Mouse (Mus musculus) mouse trophoblast stem cell (cell line): Measurements from ENCODE around the gene Gm9780.
"Not testable (repeated sequence)": the region's sequence is repeated elsewhere in the genome, so short reads cannot be mapped to it uniquely, and the experiment has no call there.

Experiments
- in situ Hi-C, 2 experiments: fragments of 300-500 bp; cut with MseI, MboI; formaldehyde crosslinking; loops; 2 replicates in 1 of 2; 3 replicates in 1 of 2; pipeline ENCODE4 v1.15.1; 2025

Gm9780 gene

DNA sequence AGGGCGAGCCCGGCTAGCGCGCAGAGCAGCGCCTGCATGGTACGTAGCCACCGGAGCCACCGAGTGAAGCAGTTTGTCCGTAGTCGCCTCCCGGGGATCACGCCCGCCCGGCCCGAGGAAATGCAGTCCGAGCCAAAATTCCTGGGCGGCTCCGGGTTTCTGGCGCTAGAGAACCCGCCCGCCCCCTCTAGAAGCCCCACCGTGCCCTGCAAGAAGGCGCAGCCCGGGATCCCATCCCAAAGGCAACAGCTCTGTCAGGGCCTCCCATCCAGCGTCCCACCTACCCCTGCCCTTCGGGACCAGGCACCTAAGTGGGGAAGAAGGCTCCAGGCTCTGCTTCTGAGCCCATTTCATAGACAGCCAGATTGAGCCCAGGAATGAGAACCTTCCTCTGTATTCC is at the start of gene Gm9780:
Gene Gm9780 (minus strand): TSS at position 101 of the 400 bp plus-strand sequence.
- in situ Hi-C loops, result not testable (repeated sequence)

DNA sequence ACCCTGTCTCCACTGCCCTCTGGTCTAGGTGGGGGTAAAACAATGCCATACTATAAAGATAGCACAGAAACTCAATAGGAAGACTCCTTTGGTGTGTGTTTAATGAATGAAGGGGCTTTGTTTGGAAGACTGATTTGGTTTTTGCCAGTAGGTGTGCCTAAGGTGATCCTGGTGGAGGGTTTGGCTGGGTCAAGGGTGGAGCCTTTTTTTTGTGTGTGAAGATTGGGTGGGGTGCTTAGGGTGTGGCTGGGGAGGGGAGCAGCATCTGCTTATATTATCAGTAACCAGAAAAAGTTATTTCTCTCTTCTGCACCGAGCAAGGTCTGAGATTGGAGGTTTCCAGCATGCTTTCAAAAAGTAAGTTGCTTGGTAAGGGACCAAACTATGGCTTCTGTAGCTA is 39.5 kb upstream of the Gm9780 start, which contains the start of gene Cphx3:
Gene Cphx3 (plus strand): TSS at position 301 of the 400 bp plus-strand sequence.
- in situ Hi-C loops, result not testable (repeated sequence)

DNA sequence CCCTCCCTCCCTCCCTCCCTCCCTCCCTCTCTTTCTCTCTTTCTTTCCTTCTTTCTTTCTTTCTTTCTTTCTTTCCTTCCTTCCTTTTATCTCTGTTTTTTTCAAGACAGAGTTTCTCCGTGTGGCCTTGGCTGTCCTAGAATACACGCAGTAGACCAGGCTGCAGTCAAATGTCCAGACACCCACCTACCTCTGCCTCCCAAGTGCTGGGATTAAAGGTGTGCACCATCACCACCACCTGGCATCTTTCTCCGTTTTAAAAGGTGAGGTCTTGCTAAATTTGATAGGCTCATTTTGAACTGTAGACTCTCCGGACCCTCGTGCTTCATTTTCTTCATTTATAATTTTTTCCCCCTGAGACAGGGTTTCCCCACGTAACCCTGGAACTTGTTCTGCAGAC is 38.7 kb upstream of the Gm9780 start, which contains the start of gene Cphx2:
Gene Cphx2 (plus strand): TSS at position 301 of the 400 bp plus-strand sequence.
- in situ Hi-C loops, result not testable (repeated sequence)

DNA sequence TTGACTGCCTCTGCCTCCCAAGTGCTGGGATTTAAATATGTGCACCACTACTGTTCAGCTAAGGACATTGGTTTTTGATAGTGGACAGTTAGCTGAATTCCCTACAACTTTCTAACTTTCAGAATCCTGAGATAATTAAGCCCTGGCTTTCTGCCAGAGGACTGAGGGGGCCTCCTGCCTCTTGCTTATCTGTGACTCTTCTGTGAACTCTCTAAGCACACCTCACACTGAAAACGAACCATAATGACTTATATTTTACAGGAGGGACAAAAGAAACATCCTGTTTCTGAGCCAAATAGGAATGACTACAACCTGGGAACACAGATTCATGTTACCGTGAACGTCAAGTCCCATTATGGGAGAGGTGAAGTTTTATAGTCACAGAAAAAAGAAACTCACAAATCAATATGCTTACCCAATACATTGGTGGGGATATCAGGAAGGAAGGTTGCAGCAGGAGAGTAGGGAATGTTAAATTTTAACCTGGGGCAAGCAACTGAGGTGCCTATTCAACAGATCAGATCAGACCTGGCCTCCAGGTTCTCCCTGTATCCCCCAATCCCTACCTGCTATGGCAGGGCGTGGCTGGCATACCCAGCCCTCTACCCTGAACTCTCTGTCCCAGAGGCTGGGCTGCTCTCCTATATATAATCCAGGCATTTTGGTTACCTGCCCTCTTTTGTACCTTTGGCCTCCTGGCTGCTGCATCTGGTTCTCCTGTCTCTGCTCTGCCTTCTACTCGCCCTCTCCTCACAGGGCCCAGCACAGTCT is 34.3 kb upstream of the Gm9780 start:
- in situ Hi-C loops, result not testable (repeated sequence)

DNA sequence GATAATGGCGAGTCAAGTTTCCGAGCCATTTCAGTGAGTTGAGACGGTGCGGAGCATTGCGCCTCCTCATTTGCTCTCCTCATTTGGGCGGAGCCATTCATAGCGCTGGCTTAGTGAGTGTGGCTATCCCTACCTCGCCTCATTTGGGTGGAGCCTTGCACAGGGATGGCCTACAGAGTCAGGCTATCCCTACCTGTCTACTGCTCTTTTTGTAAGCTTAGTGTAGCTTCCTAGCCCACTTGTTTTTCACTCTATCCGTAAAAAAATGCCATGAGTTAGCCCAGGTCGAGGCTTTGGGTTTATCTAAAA is 24.8 kb upstream of the Gm9780 start, which contains the start of gene Tmem254c:
Gene Tmem254c (minus strand): TSS at position 31 of the 309 bp plus-strand sequence.
- in situ Hi-C loops, result not testable (repeated sequence)

DNA sequence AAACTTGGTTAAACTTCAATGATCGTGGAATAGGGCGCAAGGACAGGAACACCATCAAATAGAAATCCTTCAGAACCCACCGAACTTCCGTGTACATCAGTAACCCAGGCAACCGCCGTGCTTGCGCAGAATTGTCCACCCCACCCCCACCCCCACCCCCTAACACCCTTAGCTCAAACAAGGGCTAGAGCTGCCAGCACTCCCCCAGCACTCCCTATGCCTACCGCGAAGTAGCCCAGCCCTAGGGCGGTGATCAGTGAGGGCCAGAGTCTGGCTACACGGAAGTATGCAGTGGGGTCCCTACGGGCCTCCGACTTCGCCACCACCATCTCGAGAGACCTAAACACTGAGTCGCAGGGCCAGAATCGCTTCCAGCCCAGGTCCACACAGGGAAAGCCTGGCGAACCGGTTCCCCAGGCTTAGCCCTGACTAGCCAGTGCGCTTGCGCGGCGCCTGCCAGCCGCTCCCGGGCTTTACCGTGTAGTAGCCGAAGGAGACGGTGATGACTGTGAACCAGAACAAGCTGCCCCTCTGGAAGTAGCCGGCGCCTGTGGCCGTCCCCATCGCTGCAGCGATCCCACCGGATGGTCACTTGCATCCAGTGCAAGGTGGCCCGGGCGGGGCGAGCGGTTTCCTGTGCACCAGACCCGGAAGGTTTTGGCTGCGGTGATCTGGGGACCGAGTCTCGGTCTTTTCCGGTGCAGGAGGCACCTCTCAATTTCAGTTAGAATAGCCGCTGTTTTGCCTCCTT is 24.2 kb upstream of the Gm9780 start:
- in situ Hi-C loops, result not testable (repeated sequence)

DNA sequence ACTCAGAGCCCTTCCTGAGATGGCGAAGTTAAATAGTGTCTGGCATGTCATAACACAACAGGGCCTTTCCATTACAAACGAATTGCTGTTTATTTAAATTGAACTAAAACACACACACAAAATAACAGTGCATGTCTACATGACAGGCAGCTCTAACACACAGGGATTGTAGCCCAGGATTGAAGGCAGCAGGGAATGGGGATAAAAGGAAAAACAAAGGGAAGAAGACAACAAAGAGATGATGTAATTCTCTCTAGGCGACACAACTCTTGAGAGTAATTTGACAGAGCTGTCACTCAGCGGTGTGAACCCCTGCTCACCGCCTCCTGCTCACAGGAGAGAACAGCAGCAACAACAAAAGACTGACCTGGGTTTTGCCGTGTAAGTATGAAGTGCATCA is 16.9 kb upstream of the Gm9780 start:
- in situ Hi-C loops, result not testable (repeated sequence)

DNA sequence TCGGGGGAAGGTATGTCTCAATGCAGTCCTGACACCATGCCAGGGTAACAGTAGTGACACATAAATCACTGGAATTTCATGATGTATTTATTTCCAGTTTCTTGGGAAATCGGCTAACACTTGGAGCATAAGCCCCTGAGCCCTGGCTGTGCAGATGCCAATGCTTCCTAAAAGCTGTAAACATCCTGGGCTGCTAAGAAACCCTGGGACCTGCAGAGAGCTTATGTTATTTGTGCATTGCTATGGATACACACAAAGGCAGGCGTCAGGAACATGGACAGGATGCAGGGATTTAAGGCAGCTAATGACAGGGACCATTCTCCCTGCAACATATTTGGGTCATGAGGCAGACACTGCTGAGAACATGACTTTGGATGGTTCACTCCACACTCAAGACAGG is 15.7 kb upstream of the Gm9780 start:
- in situ Hi-C loops, result not testable (repeated sequence)

DNA sequence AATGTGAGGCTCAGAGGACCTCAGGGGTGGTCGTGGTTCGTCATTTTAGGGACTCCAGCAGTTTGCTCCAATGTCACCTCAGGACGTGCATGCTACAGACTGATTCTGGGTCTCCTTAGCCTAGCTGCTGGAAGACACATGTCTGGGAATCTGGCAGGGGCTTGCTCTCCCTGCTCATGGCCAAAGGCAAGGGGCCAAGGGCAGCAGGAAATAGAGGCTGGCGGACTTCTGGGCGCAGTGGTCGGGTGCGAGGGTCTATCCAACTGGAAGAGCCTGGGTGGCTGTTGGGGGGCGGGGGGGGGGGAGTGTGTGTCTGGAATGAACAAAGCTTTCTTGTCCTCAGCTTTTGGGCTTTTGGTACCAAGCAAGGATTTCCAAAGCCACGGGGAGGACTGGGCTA is 6.3 kb upstream of the Gm9780 start:
- in situ Hi-C loops, result not testable (repeated sequence)

DNA sequence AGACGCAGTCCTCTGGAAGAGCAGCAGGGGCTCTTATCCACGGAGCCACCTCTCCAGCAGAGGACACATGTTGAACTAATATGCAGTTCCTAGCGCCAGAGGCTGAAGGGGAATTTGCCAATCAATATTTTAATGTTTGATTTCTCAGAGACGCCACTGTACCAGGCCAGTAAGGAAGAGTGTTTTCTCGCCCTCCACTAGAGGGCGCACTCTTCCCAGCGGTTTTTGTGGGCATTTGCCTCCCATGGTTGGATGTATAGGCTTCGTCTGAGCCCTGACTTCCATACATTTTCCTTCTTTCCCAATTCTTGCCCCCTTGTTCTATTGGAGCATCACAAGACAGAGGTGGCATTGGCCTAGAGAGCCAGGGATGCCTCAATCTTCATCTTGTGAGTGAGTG is 4.5 kb upstream of the Gm9780 start:
- in situ Hi-C loops, result not testable (repeated sequence)

DNA sequence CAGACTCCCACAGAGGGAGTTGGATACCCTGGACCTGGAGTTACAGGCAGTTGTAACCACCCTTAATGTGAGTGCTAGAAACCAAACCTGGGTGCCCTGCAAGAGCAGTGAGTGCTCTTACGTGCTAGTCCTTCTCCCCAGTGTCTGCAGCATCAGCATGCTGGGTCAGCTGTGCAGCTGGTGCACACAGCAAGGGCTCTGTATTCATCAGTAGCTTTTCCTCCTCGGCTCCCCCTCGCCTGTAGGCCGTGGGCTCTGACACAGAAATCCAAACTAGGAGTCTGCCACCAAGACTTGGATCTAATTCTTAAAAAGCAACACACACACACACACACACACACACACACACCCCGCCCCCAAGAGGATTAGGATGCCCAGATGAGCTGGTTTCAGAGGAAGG is 2.5 kb upstream of the Gm9780 start:
- in situ Hi-C loops, result not testable (repeated sequence)

DNA sequence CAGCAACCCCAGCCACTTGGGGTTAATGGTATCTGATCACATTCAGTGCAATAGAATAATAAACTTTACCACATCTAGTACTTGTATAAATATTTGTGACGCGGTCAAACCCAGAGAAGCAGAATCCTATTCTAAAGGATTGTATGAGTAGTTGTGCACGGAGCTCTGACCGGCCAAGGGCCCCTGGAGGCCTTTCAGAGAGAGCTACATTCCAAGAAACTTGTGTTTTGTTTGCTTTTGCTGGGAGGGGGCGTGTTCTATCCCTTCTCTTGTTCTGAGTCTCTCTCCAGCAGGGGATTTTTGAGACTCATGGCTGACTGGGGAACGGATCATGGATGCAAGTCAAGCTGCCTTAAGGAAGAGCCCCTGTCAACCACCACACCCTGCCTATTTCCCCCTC is 7.1 kb downstream of the Gm9780 start:
- in situ Hi-C loops, result not testable (repeated sequence)

DNA sequence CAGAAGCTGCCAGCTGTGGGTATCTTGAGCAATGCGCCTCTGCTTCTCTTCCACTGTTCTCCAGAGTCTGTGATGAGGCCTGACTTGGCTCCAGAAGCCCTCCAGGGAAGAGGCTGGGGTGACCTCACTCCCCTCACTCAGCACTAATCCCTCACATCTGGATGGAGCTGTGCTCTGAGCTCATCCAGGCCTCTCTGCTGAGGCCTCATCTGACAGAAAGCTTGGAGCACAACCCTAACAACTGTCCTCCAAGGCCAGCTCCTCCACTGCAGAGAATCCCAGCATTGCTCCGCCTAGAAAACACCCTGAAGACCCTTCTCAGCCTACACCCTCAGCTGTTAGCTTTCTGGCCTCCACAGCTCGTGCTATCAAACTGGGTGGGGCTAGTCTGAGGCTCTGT is 8.1 kb downstream of the Gm9780 start:
- in situ Hi-C loops, result not testable (repeated sequence)

DNA sequence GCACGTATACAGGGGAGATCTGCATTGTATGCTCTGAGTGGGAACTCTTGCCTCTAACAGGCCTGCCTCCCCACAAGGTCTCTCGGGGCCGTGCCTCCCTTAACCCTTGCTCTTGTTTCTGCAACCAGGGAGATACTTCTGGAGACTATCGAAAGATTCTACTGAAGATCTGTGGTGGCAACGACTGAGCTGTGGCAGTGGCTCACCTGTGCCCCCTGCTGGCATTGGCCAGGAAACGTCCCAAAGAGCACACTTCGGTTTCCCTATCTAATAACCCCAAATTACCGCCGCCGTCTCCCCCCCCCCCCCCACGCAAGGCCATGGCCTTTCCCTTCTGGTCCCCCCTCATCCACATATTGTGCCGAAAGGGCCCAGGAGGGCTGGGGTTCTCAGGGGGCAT is 16.9 kb downstream of the Gm9780 start:
- in situ Hi-C loops, result not testable (repeated sequence)

DNA sequence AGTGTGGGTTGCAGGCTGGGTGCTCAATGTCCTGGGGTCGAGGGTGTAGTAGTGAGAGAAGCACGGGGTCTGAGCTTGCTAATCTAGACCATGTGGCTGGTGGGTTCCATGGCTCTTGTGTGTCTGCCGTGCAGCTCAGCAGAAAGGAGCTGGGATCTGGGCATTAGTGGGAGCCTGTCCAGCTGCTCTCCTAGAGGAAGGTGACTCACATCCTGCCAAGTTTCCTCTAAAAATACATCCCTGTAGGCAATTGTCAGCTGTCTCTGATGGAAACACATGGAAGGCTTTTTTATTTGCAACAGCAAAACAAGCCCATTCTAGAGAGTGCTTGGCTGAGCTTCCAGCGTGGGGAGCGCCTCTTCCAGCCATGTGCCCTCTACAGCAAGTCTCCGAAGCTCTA is 19.7 kb downstream of the Gm9780 start:
- in situ Hi-C loops, result not testable (repeated sequence)

DNA sequence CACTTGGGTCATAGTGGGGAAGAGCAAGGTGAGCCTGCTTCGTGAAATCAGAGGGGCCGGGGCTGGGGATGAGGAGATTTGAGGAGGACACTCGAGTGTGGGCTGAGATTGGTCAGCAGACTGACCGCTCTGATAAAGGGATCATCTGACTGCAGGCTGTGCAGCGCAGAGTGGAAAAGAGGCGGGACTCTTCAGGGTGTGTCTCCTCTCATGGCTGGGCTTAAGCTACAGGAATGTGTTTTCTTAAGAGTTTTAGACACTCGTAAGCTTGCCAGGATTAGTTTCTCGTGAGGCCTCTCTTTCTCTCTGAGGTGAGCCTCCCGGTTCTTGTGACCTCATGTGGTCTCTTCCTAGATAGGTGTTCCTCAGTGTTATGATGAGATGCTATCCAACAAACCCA is 21.0 kb downstream of the Gm9780 start:
- in situ Hi-C loops, result not testable (repeated sequence)

DNA sequence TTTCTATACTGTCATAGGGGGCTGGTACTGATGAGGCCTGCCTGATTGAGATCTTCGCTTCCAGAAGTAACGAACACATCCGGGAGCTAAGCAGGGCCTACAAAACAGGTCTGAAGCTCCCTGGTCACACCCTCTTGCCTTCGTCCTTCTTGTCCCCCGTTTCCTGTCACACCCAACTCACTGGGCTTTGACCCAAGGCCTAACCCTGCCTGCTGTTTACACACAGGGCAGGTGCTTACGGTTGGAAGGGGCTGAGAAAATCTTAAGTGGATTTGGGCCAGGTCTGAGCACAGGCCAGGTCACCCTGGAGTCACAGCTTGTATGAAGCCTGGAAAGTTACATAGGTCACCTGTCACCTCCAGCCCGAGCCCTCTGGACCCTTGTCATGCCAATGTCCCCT is 26.1 kb downstream of the Gm9780 start:
- in situ Hi-C loops, result not testable (repeated sequence)

DNA sequence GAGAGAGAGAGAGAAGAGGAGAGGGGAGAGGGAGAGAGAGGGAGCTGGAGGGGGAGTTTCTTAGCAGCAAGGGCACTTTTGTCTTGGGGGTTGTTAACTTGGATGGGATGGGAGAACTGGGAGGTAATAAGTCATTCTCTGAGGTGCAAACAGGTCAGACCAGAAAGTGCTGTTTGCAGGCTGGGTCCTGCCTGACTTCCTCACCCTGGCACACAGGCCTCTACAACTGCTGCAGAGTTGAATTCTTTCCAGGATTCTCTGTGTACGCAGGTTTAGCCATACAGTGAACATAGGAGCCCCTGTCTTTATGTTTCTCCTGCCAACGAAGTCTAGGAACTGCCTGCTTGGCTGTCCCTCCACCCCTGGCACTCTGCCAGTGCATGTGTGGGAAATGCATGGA is 35.0 kb downstream of the Gm9780 start:
- in situ Hi-C loops, result not testable (repeated sequence)

DNA sequence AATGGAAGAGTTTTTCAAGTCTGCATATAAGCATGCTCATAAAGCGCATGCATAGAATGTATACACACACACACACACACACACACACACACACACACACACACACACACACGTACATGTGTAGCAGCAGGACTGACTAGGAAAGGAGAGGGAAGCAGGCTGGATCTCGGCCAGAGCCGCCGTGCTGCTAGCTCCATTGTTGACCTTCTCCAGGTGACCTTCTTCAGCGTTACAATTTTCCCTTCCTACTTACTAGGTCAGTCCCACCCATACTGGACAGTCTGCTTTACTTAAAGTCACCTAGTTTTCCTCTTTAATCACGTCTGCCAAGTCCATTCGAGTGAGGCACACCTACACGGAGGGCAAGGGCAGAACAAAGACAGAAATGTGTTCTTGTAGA is 60.6 kb downstream of the Gm9780 start:
- in situ Hi-C loops, result not testable (repeated sequence)

DNA sequence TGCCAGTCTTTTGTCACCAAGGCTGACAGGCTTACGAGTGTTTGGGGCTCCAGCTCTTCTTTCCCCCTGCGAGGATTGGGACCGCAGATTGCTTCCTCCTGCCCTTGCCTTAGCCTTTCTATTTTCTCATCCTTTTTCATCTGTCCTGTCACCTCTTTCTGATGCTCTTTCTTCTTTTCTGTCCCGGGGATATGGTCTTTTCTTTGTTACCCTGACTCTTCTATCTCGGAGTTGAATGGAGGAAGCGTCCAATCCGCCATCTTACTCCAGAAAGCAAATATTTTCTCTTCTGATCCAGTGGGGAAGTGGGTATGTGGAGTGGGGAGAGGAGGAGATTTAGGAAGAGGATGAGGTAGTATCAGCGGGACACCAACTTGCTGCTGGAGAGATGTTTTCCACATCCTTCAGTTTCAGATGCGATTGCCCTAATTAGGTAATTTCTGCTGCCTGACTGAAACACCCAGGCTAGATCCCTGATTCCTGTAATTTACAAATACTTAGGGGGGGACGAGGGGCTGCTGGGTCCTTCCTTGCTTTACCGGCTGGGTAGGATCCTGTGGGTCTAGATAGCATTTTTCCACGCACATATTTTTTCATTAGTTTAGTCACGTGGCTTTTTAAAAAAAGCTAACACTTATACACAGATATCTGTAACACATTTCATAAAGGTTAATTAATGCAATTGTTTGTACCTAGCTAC is 63.1 kb downstream of the Gm9780 start:
- in situ Hi-C loops, result not testable (repeated sequence)

DNA sequence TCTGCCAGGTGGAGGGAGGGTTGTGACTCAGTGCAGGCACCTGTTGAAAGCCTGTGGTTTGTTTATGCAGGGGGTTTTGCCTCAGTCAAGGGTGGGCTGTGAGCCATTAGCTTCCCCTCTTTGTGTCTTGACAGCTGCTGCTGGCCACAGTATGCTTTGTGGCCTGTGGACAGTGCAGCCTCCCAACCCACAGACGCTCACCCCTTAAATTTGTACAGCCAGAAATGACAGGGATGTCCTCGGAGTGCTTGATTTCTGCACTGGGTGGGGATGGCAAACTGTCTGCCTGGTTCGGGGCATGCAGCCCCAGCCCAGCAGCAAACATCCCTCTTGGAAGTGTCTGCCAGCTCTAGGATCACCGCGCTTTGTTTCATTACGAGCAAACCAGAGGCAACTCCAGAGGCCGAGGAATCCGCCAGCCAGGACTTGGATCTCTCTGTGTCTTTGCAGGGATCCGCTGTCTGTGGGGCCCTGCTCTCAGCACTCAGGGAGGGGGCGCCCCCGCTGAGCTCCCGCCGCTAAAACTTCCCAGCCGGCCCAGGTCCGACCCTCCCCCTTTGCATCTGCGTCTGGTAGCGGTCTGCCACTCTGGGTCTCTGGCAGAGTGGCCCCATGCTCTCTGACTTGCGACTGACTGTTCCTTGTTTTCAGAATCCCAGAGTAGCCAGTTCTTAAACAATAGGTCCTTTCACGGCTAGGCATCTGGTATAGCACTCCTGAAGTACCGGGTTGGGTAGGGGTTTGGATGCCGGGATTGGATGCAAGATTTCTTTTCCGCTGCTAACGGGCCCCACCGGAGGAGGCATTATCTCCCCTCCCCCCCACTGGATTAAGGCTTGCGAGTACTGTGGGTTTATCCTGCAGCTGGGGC is 63.9 kb downstream of the Gm9780 start, which contains the start of gene Duxbl1:
Gene Duxbl1 (plus strand): TSS at position 207 of the 871 bp plus-strand sequence.
- in situ Hi-C loops, result not testable (repeated sequence)
